Mouse (Mus musculus) retina, postnatal 1 day (tissue): Measurements from ENCODE around the gene Itgb2.
A peak's percentile ranks its signal among the peaks of the same experiment; 100 is the strongest.

Experiments used
- DNase-seq: peaks from one replicate; pipeline ENCODE4 v3.0.0-alpha.2; 2012

The Itgb2 gene

GRCm38 (mm10) chr10:77589749-77590148 is 59.7 kb downstream of the Itgb2 start:
- DNase-seq, result no peak

DNA sequence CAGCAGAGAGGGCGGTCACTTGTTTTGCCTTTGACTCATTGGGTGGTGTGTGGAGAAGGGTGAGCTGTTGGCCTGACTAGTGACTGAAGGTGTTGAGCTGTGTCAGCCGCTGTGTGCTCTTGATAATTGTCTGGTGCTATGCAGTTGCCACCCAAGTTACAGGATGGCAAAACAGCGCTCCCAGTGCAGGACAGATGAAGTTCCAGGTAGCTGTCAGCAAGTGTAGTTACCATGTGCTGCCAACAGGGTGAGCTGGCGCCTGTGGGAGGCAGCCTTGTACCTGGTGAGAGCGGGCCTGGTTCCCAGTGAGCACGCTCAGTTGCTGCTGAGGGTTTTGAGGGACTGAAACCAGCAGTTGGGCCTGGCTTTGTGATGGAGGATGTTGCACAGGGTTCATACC is 60.8 kb downstream of the Itgb2 start:
- peak; percentile 78 for DNase-seq

- DNase-seq, result no peak
Observed at GRCm38 (mm10) chr10:77591546-77591945, 61.5 kb downstream of the Itgb2 start.

GRCm38 (mm10) chr10:77596060-77596459 is 66.0 kb downstream of the Itgb2 start:
- DNase-seq, result no peak

- no peak for DNase-seq
Observed at GRCm38 (mm10) chr10:77603021-77603420, 73.0 kb downstream of the Itgb2 start.

GRCm38 (mm10) chr10:77604111-77604510 is 74.1 kb downstream of the Itgb2 start:
- no peak for DNase-seq

DNA sequence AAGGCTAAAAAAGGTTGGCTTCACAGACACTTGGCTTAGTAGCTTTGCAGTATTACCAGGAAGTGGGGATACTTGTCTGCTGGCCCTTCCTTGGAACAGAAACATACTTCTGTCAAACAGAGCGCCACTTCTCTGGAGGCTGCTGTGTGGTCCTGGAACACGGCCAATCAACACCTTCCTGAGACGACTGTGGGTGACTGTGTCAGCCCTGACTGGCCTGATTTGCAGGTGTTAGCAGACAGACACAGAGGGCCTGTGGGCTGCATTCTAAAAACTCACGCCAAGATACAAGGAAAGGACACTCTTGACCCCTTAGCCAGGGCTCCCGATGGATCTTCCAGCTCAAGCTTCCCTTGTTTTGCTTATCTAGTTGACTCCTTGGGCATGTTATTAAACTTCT is 74.9 kb downstream of the Itgb2 start:
- DNase-seq, result no peak

GRCm38 (mm10) chr10:77605368-77605767 is 75.3 kb downstream of the Itgb2 start:
- peak; percentile 82 for DNase-seq

DNA sequence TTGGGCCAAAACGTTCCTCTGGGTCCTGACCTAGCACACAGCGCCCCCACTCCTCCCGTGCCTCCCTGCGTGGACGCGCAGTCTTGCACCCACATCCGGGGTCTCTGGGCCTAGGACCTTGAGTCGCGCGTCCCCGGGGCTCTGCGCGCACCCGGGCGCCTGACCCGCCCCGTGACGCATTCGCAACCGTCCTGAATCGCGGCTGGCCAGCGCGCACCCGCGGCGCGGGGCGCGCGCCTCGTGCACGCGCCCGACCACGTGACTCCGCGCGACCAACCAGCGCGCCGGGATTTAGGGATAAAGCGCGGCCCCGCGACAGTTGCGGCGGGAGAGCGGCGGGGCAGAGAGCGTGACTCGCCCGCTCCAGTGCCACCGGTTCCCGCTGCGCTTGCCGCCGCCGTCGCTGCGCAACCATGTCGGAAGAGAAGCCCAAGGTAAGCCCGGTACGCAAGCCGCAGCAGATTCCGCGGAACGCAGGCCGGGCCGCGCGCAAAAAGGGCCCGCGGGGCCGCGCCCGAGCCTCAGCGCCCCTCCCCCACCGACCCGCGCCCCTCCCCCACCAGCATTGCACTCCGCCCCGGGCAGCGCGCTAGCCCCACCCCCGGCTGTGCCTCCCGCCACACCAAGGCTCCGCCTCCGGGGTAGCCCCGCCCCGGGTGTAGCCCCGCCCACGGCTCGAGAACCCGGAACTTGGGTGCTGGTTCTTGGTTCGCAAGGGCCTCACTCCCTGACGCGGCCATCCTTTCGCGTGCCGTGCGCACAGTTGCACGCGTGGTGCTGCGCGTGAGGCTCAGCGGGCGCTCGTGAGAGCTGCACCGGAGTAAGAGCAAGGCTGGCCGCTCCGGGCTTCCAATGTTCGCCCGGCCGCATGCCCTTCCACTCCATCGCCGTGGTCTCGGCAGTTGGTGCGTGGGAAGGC is 76.1 kb downstream of the Itgb2 start, which contains the start of the genes Sumo3 and Gm49325:
Sumo3 (plus strand) TSS at position 190 of the 919 bp plus-strand sequence.
Gm49325 (plus strand) TSS at position 290 of the 919 bp plus-strand sequence.
- peak; percentile 95 for DNase-seq

DNA sequence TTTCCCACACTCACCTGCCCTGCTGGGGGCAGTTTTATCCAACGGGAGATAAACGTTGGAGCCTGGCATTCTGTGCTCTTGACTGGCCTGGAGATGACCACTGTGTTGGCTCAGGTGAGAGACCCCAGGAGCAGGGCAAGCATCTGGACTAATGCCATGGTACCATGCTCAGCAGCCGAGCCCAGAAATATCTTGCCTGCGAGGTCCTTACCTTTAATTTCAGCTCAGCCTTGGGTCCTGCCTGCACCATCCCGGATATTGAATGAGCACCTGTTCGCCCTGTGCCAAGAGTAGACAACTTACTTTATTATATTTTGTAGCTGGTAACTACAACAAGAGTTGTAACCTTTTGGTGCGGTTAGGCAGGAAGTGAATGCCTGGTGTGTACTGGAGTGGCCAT is 76.8 kb downstream of the Itgb2 start:
- DNase-seq, result no peak

GRCm38 (mm10) chr10:77607441-77607840 is 77.4 kb downstream of the Itgb2 start:
- no peak for DNase-seq

- no peak for DNase-seq
Observed at GRCm38 (mm10) chr10:77608589-77608988, 78.5 kb downstream of the Itgb2 start.

DNA sequence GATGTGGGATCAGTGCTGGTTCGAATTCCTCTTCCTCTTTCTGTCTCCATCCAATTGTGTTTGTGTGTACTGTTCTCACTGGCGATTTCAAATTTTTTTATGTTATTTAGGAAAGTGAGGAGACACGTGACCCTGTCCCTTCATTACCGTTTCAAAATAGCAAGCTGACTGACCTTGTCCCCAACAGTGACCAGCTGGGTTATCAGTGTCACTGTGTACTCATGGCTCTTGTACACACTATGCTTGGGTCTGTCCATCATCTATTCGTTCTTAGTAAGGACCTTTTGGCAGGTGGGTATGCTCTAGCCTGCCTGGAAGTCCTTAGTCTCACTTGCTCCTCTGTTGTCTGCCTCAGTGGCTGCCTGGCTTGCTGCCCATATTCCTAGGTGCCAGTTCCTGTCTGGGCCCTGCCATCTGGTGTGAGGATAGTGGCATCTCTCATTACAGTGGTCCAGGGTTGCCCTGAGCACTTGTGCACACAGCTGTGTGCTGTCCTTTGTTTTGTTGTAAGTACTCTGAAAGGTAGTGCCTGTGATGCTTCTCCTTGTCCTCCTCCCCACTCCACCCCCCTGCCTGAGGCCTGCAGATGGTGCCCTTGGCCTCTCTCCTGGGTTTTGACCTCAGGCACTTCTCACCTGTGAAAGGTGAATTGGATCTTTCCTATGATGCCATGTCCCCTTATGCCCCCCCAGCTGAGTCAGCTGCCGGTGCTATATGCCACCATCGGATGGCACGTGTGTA is 80.3 kb downstream of the Itgb2 start:
- no peak for DNase-seq

DNA sequence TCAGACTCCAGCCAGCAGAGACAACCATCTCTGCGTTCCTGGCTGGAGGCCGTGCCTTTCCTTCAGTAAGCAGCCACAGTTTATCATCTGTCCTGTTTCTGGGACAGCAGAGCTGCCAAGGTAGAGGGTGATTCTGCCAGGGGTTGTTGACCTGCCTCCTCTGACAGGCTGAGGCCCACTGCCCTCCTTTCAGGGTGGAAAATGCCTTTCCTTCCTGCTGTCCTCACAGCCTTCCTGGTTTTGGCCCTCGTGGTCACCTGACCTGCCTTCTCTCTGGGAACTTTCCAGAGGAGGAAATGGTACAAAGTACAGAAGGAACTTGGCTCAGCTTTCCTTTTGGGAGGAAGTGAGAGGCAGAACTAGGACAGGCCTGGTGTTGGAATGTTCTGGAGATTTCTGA is 83.4 kb downstream of the Itgb2 start:
- no peak for DNase-seq
